Mouse (Mus musculus) embryonic facial prominence, embryonic 12.5 days (tissue): ENCODE results near the gene Nt5c2. TPM values are rescaled to one million over a fixed set of nuclear protein-coding genes. Genes with fewer than 3 reads are reported as not detected.

Source experiments
- ATAC-seq: fragments of 200-750 bp; cut with Nextera tagmentation; 2 replicates; pipeline ENCODE4 v1.8.0; 2017; ENCODE audit not compliant: insufficient number of reproducible peaks, insufficient read depth, low FRiP score, low TSS enrichment
- H3K27ac ChIP-seq: fragments of 300-500 bp; sonication (generic); 2 replicates; pipeline ENCODE4 v1.5.1; 2016; ENCODE audit warnings: mild to moderate bottlenecking
- H3K27me3 ChIP-seq: fragments of 300-500 bp; sonication (generic); 2 replicates; pipeline ENCODE4 v1.6.1; 2016; ENCODE audit warnings: mild to moderate bottlenecking, moderate library complexity
- H3K36me3 ChIP-seq: fragments of 300-500 bp; sonication (generic); 2 replicates; pipeline ENCODE4 v1.6.1; 2016; ENCODE audit warnings: mild to moderate bottlenecking
- H3K4me1 ChIP-seq: fragments of 300-500 bp; sonication (generic); 2 replicates; pipeline ENCODE4 v1.6.1; 2016
- H3K4me2 ChIP-seq: fragments of 300-500 bp; sonication (generic); replicated peaks from 2 replicates; pipeline ENCODE4 v1.6.1; 2016; ENCODE audit warnings: mild to moderate bottlenecking, moderate library complexity
- H3K4me3 ChIP-seq: fragments of 300-500 bp; sonication (generic); 2 replicates; pipeline ENCODE4 v1.5.1; 2016; ENCODE audit warnings: mild to moderate bottlenecking
- H3K9ac ChIP-seq: fragments of 300-500 bp; sonication (generic); 2 replicates; pipeline ENCODE4 v1.6.1; 2016; ENCODE audit warnings: mild to moderate bottlenecking, moderate library complexity
- H3K9me3 ChIP-seq: fragments of 300-500 bp; sonication (generic); 2 replicates; pipeline ENCODE4 v1.6.1; 2016; ENCODE audit warnings: mild to moderate bottlenecking, moderate library complexity
- WGBS: fragments of 180-500 bp; shearing (Covaris S2); methylation state at CpG from one replicate; pipeline ENCODE4 v1.1.7; 2016; 5-methylcytosine and 5-hydroxymethylcytosine counted together
- polyA plus RNA-seq: library from polyadenylated mRNA; unstranded; fragments of >200 nt; fragmentation: Nextera tagmentation; extraction: Ambion mirVana; gene quantifications from 2 replicates; pipeline ENCODE4 v1.2.1, GENCODE M21; 2016

Gene Nt5c2
- polyA plus RNA-seq, 1 experiment from 2014 or later = 75.2 TPM

DNA sequence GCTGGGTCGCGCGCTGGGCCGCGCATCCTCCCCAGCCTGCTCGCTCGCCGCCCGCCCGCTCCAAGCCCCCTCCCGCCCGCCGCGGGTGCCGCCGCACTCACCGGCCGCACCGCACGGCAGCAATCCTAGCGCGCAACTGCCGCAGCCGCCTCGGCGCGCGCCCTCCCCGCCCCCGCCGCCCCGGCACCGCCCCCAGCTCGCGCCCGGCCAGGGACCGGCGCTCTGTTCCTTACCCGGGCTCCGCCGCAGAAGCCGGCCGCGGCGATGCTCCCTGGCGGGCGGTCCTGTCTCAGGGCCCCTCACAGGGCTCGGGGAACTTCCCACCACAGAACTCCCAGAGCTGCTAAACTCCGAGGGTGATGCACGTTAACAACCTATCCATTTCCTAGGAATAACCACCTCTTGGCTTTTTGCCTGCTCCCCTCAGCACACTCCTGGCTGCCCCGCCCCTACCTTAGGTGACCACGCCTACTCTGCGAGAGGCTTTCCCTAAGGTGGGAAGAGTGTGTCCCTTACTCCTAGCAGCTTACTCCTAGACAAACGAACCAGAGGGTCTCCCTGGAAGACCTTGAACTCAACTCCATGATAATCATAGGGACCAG, 52.7 kb downstream of the Nt5c2 start:
- WGBS = 0% methylated on average over 36 of the region's 54 CpGs

GRCm38 (mm10) chr19:46961652-46962051, 53.3 kb downstream of the Nt5c2 start:
- Histone ChIP-seq H3K27me3 (no peaks in the 10 kb centered on the region), H3K36me3 (no peaks in the 10 kb centered on the region), H3K4me3 (peak overlapping the region; percentile 68), H3K9ac (peak overlapping the region; percentile 91), H3K9me3 (no peaks in the 10 kb centered on the region), H3K4me1 (peaks cover 30% of the 10 kb centered on the region), H3K27ac (peak overlapping the region; percentile 97), H3K4me2 (peak overlapping the region; percentile 59)
- ATAC-seq = peak; percentile 90
- 1% methylated on average over 33 of the region's 36 CpGs for WGBS

More for the DNA sequence above, 52.7 kb downstream of the Nt5c2 start:
- H3K27ac ChIP-seq = peak overlapping the region; percentile 97
- no peaks in the 10 kb centered on the region for H3K27me3 ChIP-seq
- peak overlapping the region; percentile 68 for H3K4me3 ChIP-seq
- H3K9me3 ChIP-seq = no peaks in the 10 kb centered on the region
- peak overlapping the region; percentile 91 for H3K9ac ChIP-seq
- no peaks in the 10 kb centered on the region for H3K36me3 ChIP-seq
- ATAC-seq = peak; percentile 91
- H3K4me2 ChIP-seq = peak overlapping the region; percentile 59
- H3K4me1 ChIP-seq = peaks cover 30% of the 10 kb centered on the region

- Histone ChIP-seq H3K36me3 (no peaks in the 10 kb centered on the region), H3K27ac (peak overlapping the region; percentile 97), H3K9me3 (no peaks in the 10 kb centered on the region), H3K27me3 (no peaks in the 10 kb centered on the region), H3K4me3 (peak overlapping the region; percentile 68), H3K9ac (peak overlapping the region; percentile 91), H3K4me1 (peaks cover 30% of the 10 kb centered on the region), H3K4me2 (peak overlapping the region; percentile 59)
- ATAC-seq = no peak
- WGBS = 7% methylated on average over 22 of the region's 22 CpGs
These were observed 53.8 kb downstream of the Nt5c2 start for GRCm38 (mm10) chr19:46961047-46961651.

- no peaks in the 10 kb centered on the region for H3K27me3 ChIP-seq
- H3K9ac ChIP-seq = peak overlapping the region; percentile 91
- H3K4me2 ChIP-seq = peak overlapping the region; percentile 59
- no peak for ATAC-seq
- H3K4me3 ChIP-seq = peak overlapping the region; percentile 68
- H3K4me1 ChIP-seq = peaks cover 30% of the 10 kb centered on the region
- no peaks in the 10 kb centered on the region for H3K9me3 ChIP-seq
- 70% methylated on average over 13 of the region's 13 CpGs for WGBS
- no peak overlapping the region for H3K27ac ChIP-seq
- H3K36me3 ChIP-seq = no peaks in the 10 kb centered on the region
These were observed 54.6 kb downstream of the Nt5c2 start for GRCm38 (mm10) chr19:46960101-46961046.

DNA sequence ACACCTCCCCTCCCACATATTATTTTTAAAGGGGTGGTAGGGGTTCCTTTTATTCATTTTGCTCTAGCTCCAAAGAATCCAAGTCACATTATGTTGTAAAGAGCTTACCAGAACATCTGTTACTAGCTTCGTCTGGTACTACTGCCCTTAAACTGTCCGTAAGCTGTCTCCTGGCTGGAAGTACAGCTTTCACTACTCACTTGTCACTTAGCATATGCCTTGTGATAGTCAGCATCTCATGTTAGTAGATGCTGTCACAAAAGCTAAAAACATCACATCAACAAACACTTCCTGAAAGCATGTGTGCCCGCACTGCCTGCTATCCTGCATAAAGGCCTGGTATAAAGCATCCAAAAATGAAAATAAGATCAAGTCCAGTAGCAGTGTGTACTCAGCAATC, 55.4 kb downstream of the Nt5c2 start:
- Histone ChIP-seq H3K9ac (no peak overlapping the region), H3K27ac (no peak overlapping the region), H3K4me3 (no peak overlapping the region), H3K4me2 (no peak overlapping the region), H3K4me1 (peaks cover 30% of the 10 kb centered on the region), H3K9me3 (no peaks in the 10 kb centered on the region), H3K27me3 (no peaks in the 10 kb centered on the region), H3K36me3 (no peaks in the 10 kb centered on the region)
- no peak for ATAC-seq
- 74% methylated on average over 3 of the region's 3 CpGs for WGBS

- peak overlapping the region; percentile 46; the same call in 1 of the 2 replicates for H3K27ac ChIP-seq
- ATAC-seq = no peak
- no peak overlapping the region; the same call in 1 of the 2 replicates for H3K4me2 ChIP-seq
- H3K36me3 ChIP-seq = no peaks in the 10 kb centered on the region
- H3K9ac ChIP-seq = no peak overlapping the region
- WGBS = 45% methylated on average over 3 of the region's 3 CpGs
- H3K4me3 ChIP-seq = no peak overlapping the region
- no peaks in the 10 kb centered on the region for H3K27me3 ChIP-seq
- H3K4me1 ChIP-seq = peaks cover 30% of the 10 kb centered on the region
- no peaks in the 10 kb centered on the region for H3K9me3 ChIP-seq
These were observed 56.4 kb downstream of the Nt5c2 start for GRCm38 (mm10) chr19:46958566-46958965.

DNA sequence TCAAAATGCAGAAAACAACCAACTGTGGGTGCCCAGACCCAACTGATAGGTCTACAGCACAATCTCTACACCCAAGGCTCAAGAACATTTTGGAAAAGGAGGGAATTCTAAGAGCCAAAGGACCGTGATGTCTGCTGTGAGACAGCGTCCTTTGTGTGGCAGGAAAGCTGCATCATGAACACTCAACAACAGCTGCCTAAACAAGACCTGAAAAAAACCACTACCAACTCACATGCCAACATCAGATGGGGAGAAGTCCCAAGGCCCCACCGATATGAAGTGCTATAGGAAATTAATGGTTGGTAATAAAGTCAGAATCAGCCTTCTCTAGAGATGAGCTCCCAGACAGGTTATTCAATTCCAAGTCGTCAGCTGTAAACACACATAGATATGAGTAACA, 57.0 kb downstream of the Nt5c2 start:
- no peak for ATAC-seq
- Histone ChIP-seq H3K9me3 (no peaks in the 10 kb centered on the region), H3K9ac (no peak overlapping the region), H3K4me1 (peaks cover 28% of the 10 kb centered on the region), H3K27ac (no peak overlapping the region), H3K36me3 (no peaks in the 10 kb centered on the region), H3K4me3 (no peak overlapping the region), H3K27me3 (no peaks in the 10 kb centered on the region), H3K4me2 (no peak overlapping the region)
- 80% methylated on average over 4 of the region's 4 CpGs for WGBS

DNA sequence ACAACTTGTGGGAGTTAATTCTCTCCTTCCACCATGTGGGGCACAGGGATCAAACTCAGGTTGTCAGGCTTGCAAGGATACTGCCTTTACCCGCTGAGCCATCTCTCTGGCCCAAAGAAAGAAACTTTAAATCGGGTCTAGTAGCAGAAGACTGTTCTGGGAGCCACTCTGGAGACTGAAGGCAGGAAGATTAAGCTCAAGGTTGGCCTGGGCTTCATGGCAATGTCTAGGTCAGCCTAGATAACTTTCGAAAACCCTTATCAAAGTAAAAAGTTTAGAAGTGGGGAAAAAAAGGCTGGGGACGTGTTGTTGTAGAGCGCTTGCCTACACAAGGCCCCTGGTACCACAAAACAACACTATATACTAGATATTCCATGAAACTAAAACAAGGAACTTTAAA, 58.0 kb downstream of the Nt5c2 start:
- no peaks in the 10 kb centered on the region for H3K27me3 ChIP-seq

DNA sequence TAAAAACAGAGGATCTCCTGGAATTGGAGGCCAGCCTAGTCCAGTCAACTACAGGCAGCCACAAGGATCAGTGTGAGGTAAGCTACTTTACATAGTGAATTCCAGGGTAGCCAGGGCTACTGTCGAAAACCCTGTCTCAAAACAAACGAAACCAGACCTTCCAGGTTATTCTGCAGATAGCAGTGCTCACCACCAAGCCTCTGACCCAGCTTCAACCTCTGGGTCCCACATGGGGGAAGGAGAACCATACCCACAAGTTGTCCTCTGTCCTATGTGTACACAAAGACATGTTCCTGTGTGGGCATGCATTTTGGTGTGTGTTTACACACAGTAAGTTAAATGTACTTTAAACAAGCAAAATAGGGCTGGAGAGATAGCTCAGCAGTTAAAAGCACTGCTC, 58.5 kb downstream of the Nt5c2 start:
- Histone ChIP-seq H3K4me1 (peaks cover 22% of the 10 kb centered on the region), H3K4me2 (no peak overlapping the region), H3K9ac (no peak overlapping the region), H3K36me3 (no peaks in the 10 kb centered on the region), H3K4me3 (no peak overlapping the region), H3K9me3 (no peaks in the 10 kb centered on the region), H3K27ac (no peak overlapping the region), H3K27me3 (no peaks in the 10 kb centered on the region)
- ATAC-seq = no peak
- 71% methylated on average over 2 of the region's 2 CpGs for WGBS

More for the DNA sequence above, 58.0 kb downstream of the Nt5c2 start:
- H3K9me3 ChIP-seq = no peaks in the 10 kb centered on the region
- no peak overlapping the region for H3K4me2 ChIP-seq
- H3K36me3 ChIP-seq = no peaks in the 10 kb centered on the region
- no peak overlapping the region for H3K9ac ChIP-seq
- WGBS = 90% methylated on average over 5 of the region's 5 CpGs
- H3K4me3 ChIP-seq = no peak overlapping the region
- ATAC-seq = no peak
- peaks cover 22% of the 10 kb centered on the region for H3K4me1 ChIP-seq
- no peak overlapping the region for H3K27ac ChIP-seq

DNA sequence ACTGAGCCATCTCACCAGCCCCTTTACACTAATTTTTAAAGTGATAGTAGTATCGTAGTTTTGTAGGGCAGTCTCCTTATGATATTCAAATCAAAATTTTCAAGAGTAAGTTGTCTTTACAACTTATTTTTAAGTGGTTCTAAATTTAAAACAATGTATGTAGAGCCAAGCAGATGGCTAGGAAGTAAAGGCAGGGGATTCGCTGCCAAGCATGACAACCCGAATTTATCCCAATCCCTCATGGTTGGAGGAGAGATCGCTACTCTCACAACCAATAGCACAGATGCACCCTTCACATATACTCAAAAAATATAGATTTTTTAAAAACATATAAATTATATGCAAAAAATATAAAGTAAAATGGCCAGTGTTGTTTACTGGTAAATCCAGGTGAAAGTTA, 59.3 kb downstream of the Nt5c2 start:
- H3K27me3 ChIP-seq = no peaks in the 10 kb centered on the region
- no peak overlapping the region for H3K27ac ChIP-seq
- no peaks in the 10 kb centered on the region for H3K9me3 ChIP-seq
- ATAC-seq = no peak
- H3K4me1 ChIP-seq = peaks cover 18% of the 10 kb centered on the region
- 96% methylated on average over 4 of the region's 4 CpGs for WGBS
- no peak overlapping the region for H3K4me3 ChIP-seq
- no peak overlapping the region for H3K4me2 ChIP-seq
- no peak overlapping the region for H3K9ac ChIP-seq
- peaks cover 1% of the 10 kb centered on the region for H3K36me3 ChIP-seq

GRCm38 (mm10) chr19:46953536-46953935, 61.4 kb downstream of the Nt5c2 start:
- Histone ChIP-seq H3K9me3 (no peaks in the 10 kb centered on the region), H3K27me3 (no peaks in the 10 kb centered on the region), H3K9ac (no peak overlapping the region), H3K36me3 (peaks cover 15% of the 10 kb centered on the region), H3K4me2 (no peak overlapping the region), H3K27ac (no peak overlapping the region; the same call in 1 of the 2 replicates), H3K4me3 (no peak overlapping the region), H3K4me1 (peaks cover under 1% of the 10 kb centered on the region; the same call in 1 of the 2 replicates)
- no peak for ATAC-seq
- 74% methylated on average over 3 of the region's 3 CpGs for WGBS
